Mouse (Mus musculus): ENCODE data around the gene Msantd3.

Msantd3 gene

GRCm38 (mm10) chr4:48605650-48606049 is 65.9 kb downstream of the Msantd3 start:
- no peak for DNase-seq (ENCODE audit: low spot score)

- no peak for DNase-seq (ENCODE audit: low spot score)
Measured at GRCm38 (mm10) chr4:48609485-48609884, 69.8 kb downstream of the Msantd3 start.

- no peak for DNase-seq (ENCODE audit: low spot score)
Measured at GRCm38 (mm10) chr4:48610251-48610650, 70.5 kb downstream of the Msantd3 start.

Data from ovary, postnatal 10 days (tissue).